Mouse (Mus musculus) E14TG2a.4 (cell line): ENCODE measurements around the gene Usp46.

Experiments
- H3K27me3 ChIP-seq: 2 replicates; pipeline ENCODE4 v1.6.1; 2014; ENCODE audit warnings: low read length, control low read depth; ENCODE audit not compliant: insufficient read depth
- H3K36me3 ChIP-seq: 2 replicates; pipeline ENCODE4 v1.6.1; 2014; ENCODE audit warnings: low read length, control low read depth; ENCODE audit not compliant: insufficient read depth
- H3K4me1 ChIP-seq: replicated peaks from 2 replicates; pipeline ENCODE4 v1.6.1; 2014; ENCODE audit warnings: low read depth, low read length, control low read depth
- H3K4me3 ChIP-seq: replicated peaks from 2 replicates; pipeline ENCODE4 v1.5.1; 2014; ENCODE audit warnings: mild to moderate bottlenecking, low read length
- H3K9me3 ChIP-seq: 2 replicates; pipeline ENCODE4 v1.6.1; 2014; ENCODE audit warnings: low read length, control low read depth
- CTCF ChIP-seq: conservative IDR thresholded peaks from 2 replicates; pipeline ENCODE4 v1.5.1; 2014; ENCODE audit warnings: low read length
- NANOG ChIP-seq: IDR thresholded peaks from 2 replicates; pipeline ENCODE4 v1.6.1; 2014; ENCODE audit warnings: borderline replicate concordance, low read length, mixed read lengths
- POU5F1 ChIP-seq: IDR thresholded peaks from 2 replicates; pipeline ENCODE4 v1.6.1; 2014; ENCODE audit warnings: low read length, borderline replicate concordance

Usp46 gene

GRCm38 (mm10) chr5:74044591-74044990 is 23.6 kb downstream of the Usp46 start:
- no peak overlapping the region for H3K4me3 ChIP-seq
- H3K9me3 ChIP-seq = no peaks in the 10 kb centered on the region
- no peak for TF ChIP-seq NANOG
- no peak for TF ChIP-seq POU5F1
- TF ChIP-seq CTCF = no peak
- H3K4me1 ChIP-seq = peaks cover 8% of the 10 kb centered on the region
- H3K36me3 ChIP-seq = no peaks in the 10 kb centered on the region
- H3K27me3 ChIP-seq = no peaks in the 10 kb centered on the region

GRCm38 (mm10) chr5:74042796-74043340 is 25.4 kb downstream of the Usp46 start:
- TF ChIP-seq POU5F1 (no peak), NANOG (no peak), CTCF (no peak)
- Histone ChIP-seq H3K36me3 (no peaks in the 10 kb centered on the region), H3K4me1 (peaks cover 4% of the 10 kb centered on the region; the same call in 1 of the 2 replicates), H3K9me3 (no peaks in the 10 kb centered on the region), H3K4me3 (no peak overlapping the region), H3K27me3 (no peaks in the 10 kb centered on the region)

- Histone ChIP-seq H3K4me1 (peaks cover 4% of the 10 kb centered on the region; the same call in 1 of the 2 replicates), H3K9me3 (no peaks in the 10 kb centered on the region), H3K4me3 (no peak overlapping the region), H3K36me3 (peaks cover 6% of the 10 kb centered on the region; the same call in 1 of the 2 replicates), H3K27me3 (no peaks in the 10 kb centered on the region)
- TF ChIP-seq POU5F1 = no peak
- no peak for TF ChIP-seq NANOG
- TF ChIP-seq CTCF = no peak
Observed at GRCm38 (mm10) chr5:74040541-74040940, 27.7 kb downstream of the Usp46 start.

GRCm38 (mm10) chr5:74035454-74035853 is 32.8 kb downstream of the Usp46 start:
- TF ChIP-seq NANOG = no peak
- TF ChIP-seq POU5F1 = no peak
- no peak for TF ChIP-seq CTCF
- Histone ChIP-seq H3K4me1 (peaks cover 9% of the 10 kb centered on the region), H3K9me3 (no peaks in the 10 kb centered on the region), H3K36me3 (peaks cover 7% of the 10 kb centered on the region; the same call in 1 of the 2 replicates), H3K4me3 (no peak overlapping the region), H3K27me3 (no peaks in the 10 kb centered on the region)

GRCm38 (mm10) chr5:74034177-74034576 is 34.1 kb downstream of the Usp46 start:
- no peaks in the 10 kb centered on the region for H3K27me3 ChIP-seq
- TF ChIP-seq CTCF (no peak), NANOG (no peak), POU5F1 (no peak)

GRCm38 (mm10) chr5:74029787-74030186 is 38.4 kb downstream of the Usp46 start:
- no peak for TF ChIP-seq NANOG
- no peak for TF ChIP-seq CTCF
- TF ChIP-seq POU5F1 = no peak
- no peak overlapping the region for H3K4me3 ChIP-seq
- H3K4me1 ChIP-seq = peaks cover 10% of the 10 kb centered on the region
- H3K36me3 ChIP-seq = no peaks in the 10 kb centered on the region
- H3K9me3 ChIP-seq = no peaks in the 10 kb centered on the region
- H3K27me3 ChIP-seq = no peaks in the 10 kb centered on the region

More at GRCm38 (mm10) chr5:74034177-74034576, 34.1 kb downstream of the Usp46 start:
- peaks cover 7% of the 10 kb centered on the region; the same call in 1 of the 2 replicates for H3K36me3 ChIP-seq
- H3K4me1 ChIP-seq = peaks cover 9% of the 10 kb centered on the region
- no peaks in the 10 kb centered on the region for H3K9me3 ChIP-seq
- H3K4me3 ChIP-seq = no peak overlapping the region

- no peaks in the 10 kb centered on the region for H3K9me3 ChIP-seq
- peaks cover 10% of the 10 kb centered on the region for H3K4me1 ChIP-seq
- H3K36me3 ChIP-seq = no peaks in the 10 kb centered on the region
- H3K4me3 ChIP-seq = no peak overlapping the region
- TF ChIP-seq NANOG (no peak), POU5F1 (no peak), CTCF (no peak)
- H3K27me3 ChIP-seq = no peaks in the 10 kb centered on the region
Observed at GRCm38 (mm10) chr5:74028691-74029479, 39.3 kb downstream of the Usp46 start.

- Histone ChIP-seq H3K4me3 (no peak overlapping the region), H3K27me3 (no peaks in the 10 kb centered on the region), H3K36me3 (no peaks in the 10 kb centered on the region), H3K4me1 (peaks cover 10% of the 10 kb centered on the region), H3K9me3 (no peaks in the 10 kb centered on the region)
- no peak for TF ChIP-seq NANOG
- TF ChIP-seq CTCF = no peak
- TF ChIP-seq POU5F1 = no peak
Observed at GRCm38 (mm10) chr5:74028221-74028620, 40.0 kb downstream of the Usp46 start.
